Mouse (Mus musculus) monocyte, adult 2 months (primary cell): ENCODE results near the gene Col18a1.

Experiments
- DNase-seq, 2 experiments: peaks; one replicate each; pipeline ENCODE4 v3.0.0; 2022; ENCODE audit warnings: low spot score in 2 of 2, low read depth in 1 of 2

The Col18a1 gene

GRCm38 (mm10) chr10:77068469-77068868, 97.9 kb downstream of the Col18a1 start:
- DNase-seq: no peak

- DNase-seq: no peak
These were observed 101.7 kb downstream of the Col18a1 start for GRCm38 (mm10) chr10:77064659-77065058.

GRCm38 (mm10) chr10:77064239-77064638, 102.1 kb downstream of the Col18a1 start:
- DNase-seq: no peak

GRCm38 (mm10) chr10:77062393-77063010, 103.8 kb downstream of the Col18a1 start:
- no peak for DNase-seq

- DNase-seq: no peak
These were observed 104.9 kb downstream of the Col18a1 start for GRCm38 (mm10) chr10:77061426-77061825.

GRCm38 (mm10) chr10:77056768-77057167, 109.6 kb downstream of the Col18a1 start:
- no peak for DNase-seq

- DNase-seq: no peak
These were observed 117.7 kb downstream of the Col18a1 start for GRCm38 (mm10) chr10:77048606-77049005.

- no peak for DNase-seq
These were observed 118.2 kb downstream of the Col18a1 start for GRCm38 (mm10) chr10:77048196-77048595.

- no peak for DNase-seq
These were observed 127.7 kb downstream of the Col18a1 start for GRCm38 (mm10) chr10:77038579-77039174.

- no peak for DNase-seq
These were observed 130.9 kb downstream of the Col18a1 start for GRCm38 (mm10) chr10:77035487-77035886.

GRCm38 (mm10) chr10:77033323-77034025, 132.9 kb downstream of the Col18a1 start:
- peak in 1 of 2 experiments; percentile 6 for DNase-seq

- peak; percentile 58 to 81 for DNase-seq
These were observed 133.6 kb downstream of the Col18a1 start for GRCm38 (mm10) chr10:77032591-77033322.

GRCm38 (mm10) chr10:77031768-77032375, 134.5 kb downstream of the Col18a1 start, which contains the start of gene Slc19a1:
Slc19a1 (plus strand) TSS chr10:77032241.
- DNase-seq: no peak

- no peak for DNase-seq
These were observed 135.7 kb downstream of the Col18a1 start for GRCm38 (mm10) chr10:77030666-77031065.

GRCm38 (mm10) chr10:77029761-77030160, 136.6 kb downstream of the Col18a1 start:
- DNase-seq: no peak

GRCm38 (mm10) chr10:77028782-77029296, 137.5 kb downstream of the Col18a1 start:
- no peak for DNase-seq

- DNase-seq: no peak
These were observed 139.4 kb downstream of the Col18a1 start for GRCm38 (mm10) chr10:77026944-77027343.

GRCm38 (mm10) chr10:77024231-77024630, 142.1 kb downstream of the Col18a1 start:
- no peak for DNase-seq

GRCm38 (mm10) chr10:77022301-77023130, 143.8 kb downstream of the Col18a1 start:
- no peak for DNase-seq
